Mouse (Mus musculus) forebrain, embryonic 11.5 days (tissue): ENCODE results near the gene Golph3l. TPM values are rescaled to one million over a fixed set of nuclear protein-coding genes. Genes with fewer than 3 reads are reported as not detected.

Experiments
- ATAC-seq: fragments of 200-750 bp; cut with Nextera tagmentation; replicated peaks from 2 replicates; pipeline ENCODE4 v1.8.0; 2017; ENCODE audit warnings: moderate TSS enrichment; ENCODE audit not compliant: low FRiP score
- DNase-seq: peaks from one replicate; pipeline ENCODE4 v3.0.0-alpha.2; 2017; ENCODE audit warnings: low spot score
- H3K27ac ChIP-seq: fragments of 300-500 bp; sonication (generic); 2 replicates; pipeline ENCODE4 v1.5.1; 2014; ENCODE audit warnings: low read depth, low read length
- H3K27me3 ChIP-seq: fragments of 300-500 bp; sonication (generic); 2 replicates; pipeline ENCODE4 v1.6.1; 2014; ENCODE audit warnings: mild to moderate bottlenecking, low read length, mixed read lengths; ENCODE audit not compliant: control insufficient read depth, insufficient read depth
- H3K36me3 ChIP-seq: fragments of 300-500 bp; sonication (generic); 2 replicates; pipeline ENCODE4 v1.6.1; 2014; ENCODE audit warnings: mild to moderate bottlenecking, low read length, moderate library complexity, mixed read lengths; ENCODE audit not compliant: control insufficient read depth, insufficient read depth
- H3K4me1 ChIP-seq: fragments of 300-500 bp; sonication (generic); replicated peaks from 2 replicates; pipeline ENCODE4 v1.6.1; 2014; ENCODE audit warnings: low read length, mixed read lengths; ENCODE audit not compliant: control insufficient read depth, insufficient read depth
- H3K4me2 ChIP-seq: fragments of 300-500 bp; sonication (generic); 2 replicates; pipeline ENCODE4 v1.6.1; 2014; ENCODE audit warnings: low read depth, mild to moderate bottlenecking, low read length, moderate library complexity, mixed read lengths; ENCODE audit not compliant: severe bottlenecking
- H3K4me3 ChIP-seq: fragments of 300-500 bp; sonication (generic); 2 replicates; pipeline ENCODE4 v1.5.1; 2014; ENCODE audit warnings: low read depth, low read length
- H3K9ac ChIP-seq: fragments of 300-500 bp; sonication (generic); 2 replicates; pipeline ENCODE4 v1.6.1; 2014; ENCODE audit warnings: low read length
- H3K9me3 ChIP-seq: fragments of 300-500 bp; sonication (generic); 2 replicates; pipeline ENCODE4 v1.6.1; 2016; ENCODE audit warnings: low read length, mixed read lengths; ENCODE audit not compliant: control insufficient read depth
- WGBS: fragments of 180-500 bp; shearing (Covaris S2); extraction: QIAGEN DNeasy Blood & Tissue Kit; methylation state at CpG from one replicate; pipeline ENCODE4 v1.1.7; 2014; 5-methylcytosine and 5-hydroxymethylcytosine counted together
- polyA plus RNA-seq: library from polyadenylated mRNA; unstranded; fragments of >200 nt; fragmentation: Nextera tagmentation; extraction: Ambion mirVana; gene quantifications from 2 replicates; pipeline ENCODE4 v1.2.1, GENCODE M21; 2014

The Golph3l gene
- polyA plus RNA-seq, 1 experiment from 2014 or later: 36.1 TPM

- no peaks in the 10 kb centered on the region for H3K4me1 ChIP-seq
- ATAC-seq (no peak), DNase-seq (no peak)
- no peak overlapping the region for H3K4me3 ChIP-seq
- H3K27me3 ChIP-seq: no peaks in the 10 kb centered on the region
- WGBS: 87% methylated on average over 5 of the region's 5 CpGs
- no peaks in the 10 kb centered on the region for H3K36me3 ChIP-seq
- no peak overlapping the region for H3K4me2 ChIP-seq
- no peak overlapping the region for H3K9ac ChIP-seq
- H3K27ac ChIP-seq: no peak overlapping the region
- no peaks in the 10 kb centered on the region for H3K9me3 ChIP-seq
These were observed 66.7 kb downstream of the Golph3l start for GRCm38 (mm10) chr3:95655437-95655836.

- DNase-seq (no peak), ATAC-seq (no peak)
- Histone ChIP-seq H3K4me1 (peaks cover 11% of the 10 kb centered on the region), H3K36me3 (peaks cover 7% of the 10 kb centered on the region), H3K4me2 (no peak overlapping the region), H3K4me3 (no peak overlapping the region), H3K27me3 (no peaks in the 10 kb centered on the region), H3K9me3 (no peaks in the 10 kb centered on the region), H3K27ac (no peak overlapping the region), H3K9ac (no peak overlapping the region)
- 88% methylated on average over 3 of the region's 3 CpGs for WGBS
These were observed 68.4 kb downstream of the Golph3l start for GRCm38 (mm10) chr3:95657108-95657507.

GRCm38 (mm10) chr3:95657711-95658110 is 69.0 kb downstream of the Golph3l start:
- ATAC-seq: no peak
- 90% methylated on average over 3 of the region's 3 CpGs for WGBS

GRCm38 (mm10) chr3:95658236-95658867 is 69.6 kb downstream of the Golph3l start, which contains the start of gene Mcl1:
Gene Mcl1 (plus strand): TSS chr3:95658788.
- Histone ChIP-seq H3K9ac (peak within 1 kb of the TSS; percentile 99), H3K4me3 (peak within 1 kb of the TSS; percentile 99), H3K36me3 (peaks cover 10% of the 10 kb centered on the region), H3K4me1 (peaks cover 11% of the 10 kb centered on the region), H3K27me3 (no peaks in the 10 kb centered on the region), H3K4me2 (peak within 1 kb of the TSS; percentile 64), H3K27ac (peak within 1 kb of the TSS; percentile 97), H3K9me3 (no peaks in the 10 kb centered on the region)
- 1% methylated on average over 43 of the region's 43 CpGs for WGBS
- peak; percentile 97 for ATAC-seq
- DNase-seq: peak; percentile 97

More at GRCm38 (mm10) chr3:95657711-95658110, 69.0 kb downstream of the Golph3l start:
- H3K4me2 ChIP-seq: peak overlapping the region; percentile 64; the same call in 1 of the 2 replicates
- H3K4me3 ChIP-seq: peak overlapping the region; percentile 99; the same call in 1 of the 2 replicates
- H3K9me3 ChIP-seq: no peaks in the 10 kb centered on the region
- H3K27me3 ChIP-seq: no peaks in the 10 kb centered on the region
- H3K4me1 ChIP-seq: peaks cover 11% of the 10 kb centered on the region
- no peak overlapping the region for H3K27ac ChIP-seq
- peaks cover 7% of the 10 kb centered on the region for H3K36me3 ChIP-seq
- DNase-seq: no peak
- H3K9ac ChIP-seq: no peak overlapping the region

- H3K4me1 ChIP-seq: peaks cover 11% of the 10 kb centered on the region
- WGBS: under 1% methylated on average over 84 of the region's 113 CpGs
- ATAC-seq (peak; percentile 74), DNase-seq (peak; percentile 88)
- H3K9me3 ChIP-seq: no peaks in the 10 kb centered on the region
- H3K4me3 ChIP-seq: peak overlapping the region; percentile 99
- H3K27ac ChIP-seq: peak overlapping the region; percentile 97
- peak overlapping the region; percentile 64 for H3K4me2 ChIP-seq
- peaks cover 13% of the 10 kb centered on the region for H3K36me3 ChIP-seq
- no peaks in the 10 kb centered on the region for H3K27me3 ChIP-seq
- peak overlapping the region; percentile 99 for H3K9ac ChIP-seq
These were observed 70.4 kb downstream of the Golph3l start for GRCm38 (mm10) chr3:95658868-95659712.

GRCm38 (mm10) chr3:95659948-95660347 is 71.2 kb downstream of the Golph3l start:
- peaks cover 11% of the 10 kb centered on the region for H3K4me1 ChIP-seq
- H3K27me3 ChIP-seq: no peaks in the 10 kb centered on the region
- DNase-seq: no peak
- 6% methylated on average over 8 of the region's 8 CpGs for WGBS
- peak overlapping the region; percentile 99 for H3K9ac ChIP-seq
- H3K9me3 ChIP-seq: no peaks in the 10 kb centered on the region
- peak overlapping the region; percentile 97 for H3K27ac ChIP-seq
- peak overlapping the region; percentile 64 for H3K4me2 ChIP-seq
- peaks cover 15% of the 10 kb centered on the region for H3K36me3 ChIP-seq
- H3K4me3 ChIP-seq: peak overlapping the region; percentile 99
- ATAC-seq: no peak

- Histone ChIP-seq H3K36me3 (peaks cover 15% of the 10 kb centered on the region), H3K4me1 (peaks cover 11% of the 10 kb centered on the region), H3K9ac (peak overlapping the region; percentile 99), H3K4me3 (peak overlapping the region; percentile 99), H3K27me3 (no peaks in the 10 kb centered on the region), H3K27ac (no peak overlapping the region), H3K9me3 (no peaks in the 10 kb centered on the region), H3K4me2 (peak overlapping the region; percentile 64)
- WGBS: 66% methylated on average over 2 of the region's 2 CpGs
- ATAC-seq (no peak), DNase-seq (no peak)
These were observed 72.2 kb downstream of the Golph3l start for GRCm38 (mm10) chr3:95660788-95661478.

- Histone ChIP-seq H3K27me3 (no peaks in the 10 kb centered on the region), H3K4me2 (no peak overlapping the region), H3K27ac (no peak overlapping the region), H3K9ac (no peak overlapping the region), H3K36me3 (peaks cover 15% of the 10 kb centered on the region), H3K4me1 (peaks cover 11% of the 10 kb centered on the region), H3K4me3 (no peak overlapping the region), H3K9me3 (no peaks in the 10 kb centered on the region)
- no peak for ATAC-seq
- WGBS: 74% methylated on average over 7 of the region's 7 CpGs
- no peak for DNase-seq
These were observed 73.4 kb downstream of the Golph3l start for GRCm38 (mm10) chr3:95661945-95662715.
